Mouse (Mus musculus) left cerebral cortex, postnatal 10 days (tissue): ENCODE results near the gene Ggn. TPM values are rescaled to one million over a fixed set of nuclear protein-coding genes. Genes with fewer than 3 reads are reported as not detected.
"Not testable (repeated sequence)": the region's sequence is repeated elsewhere in the genome, so short reads cannot be mapped to it uniquely, and the experiment has no call there.

Experiments used
- DNase-seq, 2 experiments: peaks; one replicate each; pipeline ENCODE4 v3.0.0; 2021 to 2022; ENCODE audit warnings: low spot score in 2 of 2, mixed read lengths in 1 of 2; ENCODE audit errors: extremely low spot score in 1 of 2
- intact Hi-C: fragments of 180-260 bp; cut with DNase I; formaldehyde crosslinking; loops from one replicate; pipeline ENCODE4 v1.15.1; 2025
- total RNA-seq, 2 experiments: library from RNA; stranded (reverse); gene quantifications; 2 replicates each; pipeline ENCODE4 v1.2.3; 2021

Ggn gene
- total RNA-seq, 2 experiments from 2014 or later: 0.58 to 0.65 TPM

- DNase-seq: peak; percentile 81 to 92
- intact Hi-C loops: no loop called here
Observed at GRCm38 (mm10) chr7:29155838-29156782, 13.9 kb upstream of the Ggn start, which contains the start of gene Fam98c. Gene Fam98c, minus strand, starts transcription at chr7:29156234.

- intact Hi-C loops: no loop called here
- no peak for DNase-seq
Observed at GRCm38 (mm10) chr7:29158264-29158663, 11.7 kb upstream of the Ggn start.

- DNase-seq: no peak
- intact Hi-C loops: no loop called here
Observed at GRCm38 (mm10) chr7:29162294-29162693, 7.7 kb upstream of the Ggn start.

GRCm38 (mm10) chr7:29162750-29163525 is 7.1 kb upstream of the Ggn start:
- intact Hi-C loops: no loop called here
- DNase-seq: peak in 1 of 2 experiments; percentile 48

GRCm38 (mm10) chr7:29167656-29168055 is 2.4 kb upstream of the Ggn start:
- peak in 1 of 2 experiments; percentile 51 for DNase-seq
- intact Hi-C loops: no loop called here

- no peak for DNase-seq
- intact Hi-C loops: no loop called here
Observed at GRCm38 (mm10) chr7:29168121-29168695, 1.8 kb upstream of the Ggn start.

- peak in 1 of 2 experiments; percentile 67 for DNase-seq
Observed at GRCm38 (mm10) chr7:29168791-29169230, 1.2 kb upstream of the Ggn start.

GRCm38 (mm10) chr7:29169231-29170065 is 562 bp upstream of the Ggn start:
- peak; percentile 82 to 92 for DNase-seq
- intact Hi-C loops: no loop called here

More at GRCm38 (mm10) chr7:29168791-29169230, 1.2 kb upstream of the Ggn start:
- intact Hi-C loops: no loop called here

GRCm38 (mm10) chr7:29170755-29171561 is 948 bp downstream of the Ggn start:
- DNase-seq: peak in 1 of 2 experiments; percentile 62
- intact Hi-C loops: no loop called here

- intact Hi-C loops: no loop called here
- DNase-seq: no peak
Observed at GRCm38 (mm10) chr7:29171562-29172097, 1.6 kb downstream of the Ggn start.

GRCm38 (mm10) chr7:29172390-29173016 is 2.5 kb downstream of the Ggn start:
- intact Hi-C loops: no loop called here
- DNase-seq: peak in 1 of 2 experiments; percentile 55

GRCm38 (mm10) chr7:29178106-29178505 is 8.1 kb downstream of the Ggn start:
- intact Hi-C loops: no loop called here
- no peak for DNase-seq

GRCm38 (mm10) chr7:29179323-29179722 is 9.3 kb downstream of the Ggn start:
- intact Hi-C loops: no loop called here
- DNase-seq: no peak

- DNase-seq: peak; percentile 94 to 97
- intact Hi-C loops: loop anchor here (5.0 kb wide), 1 partner anchor 52 kb away; the partner anchor contains the start of gene Kcnk6
Observed at GRCm38 (mm10) chr7:29180077-29180853, 10.3 kb downstream of the Ggn start, which contains the start of gene Psmd8. Gene Psmd8, minus strand, starts transcription at chr7:29180701.

GRCm38 (mm10) chr7:29180854-29181236 is 10.8 kb downstream of the Ggn start:
- DNase-seq: no peak
- intact Hi-C loops: loop anchor here (5.0 kb wide), 1 partner anchor 51 kb away; the partner anchor contains the start of gene Kcnk6

GRCm38 (mm10) chr7:29181323-29181722 is 11.3 kb downstream of the Ggn start:
- DNase-seq: not testable (repeated sequence)
- intact Hi-C loops: loop anchor here (5.0 kb wide), 1 partner anchor 51 kb away; the partner anchor contains the start of gene Kcnk6
